Mouse (Mus musculus) kidney, postnatal 36 days (tissue): ENCODE results near the gene Mfsd2a.
A peak's percentile ranks its signal among the peaks of the same experiment; 100 is the strongest.

ENCODE experiments used
- DNase-seq, 2 experiments: peaks; one replicate each; pipeline ENCODE4 v3.0.0; 2021 to 2022; ENCODE audit warnings: mixed read lengths in 2 of 2

The Mfsd2a gene

GRCm38 (mm10) chr4:122976885-122977284 lies 15.9 kb upstream of the Mfsd2a start:
- DNase-seq = no peak

GRCm38 (mm10) chr4:122974976-122975520 lies 14.1 kb upstream of the Mfsd2a start:
- DNase-seq = peak; percentile 40 to 62

GRCm38 (mm10) chr4:122972056-122972455 lies 11.1 kb upstream of the Mfsd2a start:
- DNase-seq = peak in 1 of 2 experiments; percentile 57

- no peak for DNase-seq
Measured at GRCm38 (mm10) chr4:122971646-122972045, 10.7 kb upstream of the Mfsd2a start.

- DNase-seq = peak; percentile 82 to 87
Measured at GRCm38 (mm10) chr4:122971191-122971590, 10.2 kb upstream of the Mfsd2a start.

GRCm38 (mm10) chr4:122968106-122968505 lies 7.1 kb upstream of the Mfsd2a start:
- DNase-seq = no peak

GRCm38 (mm10) chr4:122962751-122963150 lies 1.8 kb upstream of the Mfsd2a start:
- DNase-seq = no peak

- no peak for DNase-seq
Measured at GRCm38 (mm10) chr4:122961589-122961988, 601 bp upstream of the Mfsd2a start.

- peak in 1 of 2 experiments; percentile 41 for DNase-seq
Measured at GRCm38 (mm10) chr4:122960321-122961099, 478 bp downstream of the Mfsd2a start.

GRCm38 (mm10) chr4:122959816-122960215 lies 1.2 kb downstream of the Mfsd2a start:
- peak in 1 of 2 experiments; percentile 54 for DNase-seq

GRCm38 (mm10) chr4:122958491-122959031 lies 2.4 kb downstream of the Mfsd2a start:
- peak in 1 of 2 experiments; percentile 48 for DNase-seq

GRCm38 (mm10) chr4:122956301-122956700 lies 4.7 kb downstream of the Mfsd2a start:
- DNase-seq = no peak

GRCm38 (mm10) chr4:122955412-122956136 lies 5.4 kb downstream of the Mfsd2a start:
- DNase-seq = peak; percentile 94 to 96

- no peak for DNase-seq
Measured at GRCm38 (mm10) chr4:122954680-122955411, 6.1 kb downstream of the Mfsd2a start.

- DNase-seq = no peak
Measured at GRCm38 (mm10) chr4:122949096-122949495, 11.9 kb downstream of the Mfsd2a start.

GRCm38 (mm10) chr4:122947223-122947622 lies 13.8 kb downstream of the Mfsd2a start:
- no peak for DNase-seq

- peak; percentile 21 to 49 for DNase-seq
Measured at GRCm38 (mm10) chr4:122944408-122944807, 16.6 kb downstream of the Mfsd2a start.

GRCm38 (mm10) chr4:122939048-122939796 lies 21.8 kb downstream of the Mfsd2a start:
- no peak for DNase-seq

GRCm38 (mm10) chr4:122937489-122937888 lies 23.5 kb downstream of the Mfsd2a start:
- no peak for DNase-seq

GRCm38 (mm10) chr4:122935466-122936099 lies 25.4 kb downstream of the Mfsd2a start:
- no peak for DNase-seq

- DNase-seq = peak; percentile 23 to 55
Measured at GRCm38 (mm10) chr4:122933857-122934256, 27.1 kb downstream of the Mfsd2a start.
